Mouse (Mus musculus) hindbrain, embryonic 10.5 days (tissue): ENCODE measurements around the gene Nubp2. TPM values are rescaled to one million over a fixed set of nuclear protein-coding genes. Genes with fewer than 3 reads are reported as not detected.
A peak's percentile ranks its signal among the peaks of the same experiment; 100 is the strongest.

Experiments used
- DNase-seq: peaks from one replicate; pipeline ENCODE4 v3.0.0-alpha.2; 2017; ENCODE audit warnings: low spot score
- H3K27ac ChIP-seq: fragments of 300-500 bp; sonication (generic); 2 replicates; pipeline ENCODE4 v1.5.1; 2016; ENCODE audit warnings: mild to moderate bottlenecking, moderate library complexity
- H3K27me3 ChIP-seq: fragments of 300-500 bp; sonication (generic); 2 replicates; pipeline ENCODE4 v1.6.1; 2016; ENCODE audit warnings: mild to moderate bottlenecking; ENCODE audit not compliant: poor library complexity, insufficient read depth, severe bottlenecking
- H3K36me3 ChIP-seq: fragments of 300-500 bp; sonication (generic); 2 replicates; pipeline ENCODE4 v1.6.1; 2016; ENCODE audit warnings: mild to moderate bottlenecking, moderate library complexity
- H3K4me1 ChIP-seq: fragments of 300-500 bp; sonication (generic); replicated peaks from 2 replicates; pipeline ENCODE4 v1.6.1; 2016; ENCODE audit warnings: mild to moderate bottlenecking
- H3K4me3 ChIP-seq: fragments of 300-500 bp; sonication (generic); 2 replicates; pipeline ENCODE4 v1.5.1; 2016; ENCODE audit warnings: mild to moderate bottlenecking, moderate library complexity
- H3K9me3 ChIP-seq: fragments of 300-500 bp; sonication (generic); 2 replicates; pipeline ENCODE4 v1.6.1; 2016; ENCODE audit warnings: mild to moderate bottlenecking, moderate library complexity
- WGBS: fragments of 180-500 bp; shearing (Covaris S2); methylation state at CpG from one replicate; pipeline ENCODE4 v1.1.7; 2016; 5-methylcytosine and 5-hydroxymethylcytosine counted together
- polyA plus RNA-seq: library from polyadenylated mRNA; unstranded; fragments of >200 nt; fragmentation: Nextera tagmentation; extraction: Ambion mirVana; gene quantifications from 2 replicates; pipeline ENCODE4 v1.2.1, GENCODE M21; 2016

Nubp2 gene
- polyA plus RNA-seq, 1 experiment from 2014 or later = 95.5 TPM

- H3K27me3 ChIP-seq = no peaks in the 10 kb centered on the region
- peak overlapping the region; percentile 18; the same call in 1 of the 2 replicates for H3K4me3 ChIP-seq
- H3K9me3 ChIP-seq = no peaks in the 10 kb centered on the region
- H3K4me1 ChIP-seq = peaks cover 41% of the 10 kb centered on the region
- no peak for DNase-seq
- H3K36me3 ChIP-seq = peaks cover 76% of the 10 kb centered on the region
- no peak overlapping the region for H3K27ac ChIP-seq
- WGBS = 90% methylated on average over 5 of the region's 5 CpGs
These were observed 13.0 kb upstream of the Nubp2 start for GRCm38 (mm10) chr17:24899153-24899552.

- H3K36me3 ChIP-seq = peaks cover 70% of the 10 kb centered on the region
- H3K4me1 ChIP-seq = peaks cover 50% of the 10 kb centered on the region
- H3K9me3 ChIP-seq = no peaks in the 10 kb centered on the region
- H3K27ac ChIP-seq = no peak overlapping the region
- no peaks in the 10 kb centered on the region for H3K27me3 ChIP-seq
- 76% methylated on average over 4 of the region's 4 CpGs for WGBS
- H3K4me3 ChIP-seq = peak overlapping the region; percentile 94
- no peak for DNase-seq
These were observed 12.1 kb upstream of the Nubp2 start for GRCm38 (mm10) chr17:24898041-24898854.

DNA sequence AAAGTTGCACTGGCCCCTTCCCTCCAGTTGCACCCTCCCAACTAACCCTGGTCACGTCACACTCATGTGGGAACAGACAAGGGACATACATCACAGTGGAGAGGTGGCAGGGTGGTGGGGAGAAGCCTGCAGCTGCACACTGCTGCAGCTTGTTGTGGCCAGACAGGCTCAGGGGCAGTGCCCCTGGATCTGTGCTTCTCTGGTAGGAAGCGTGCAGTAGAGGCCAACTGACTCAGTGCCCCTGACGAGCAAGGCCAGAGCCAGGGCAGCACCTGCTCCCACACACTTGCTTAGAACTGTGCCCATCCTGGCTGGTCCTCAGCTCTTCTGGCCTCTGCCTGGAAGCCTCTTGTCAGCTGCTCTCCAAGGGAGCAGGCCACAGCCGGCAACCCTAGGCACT is 11.5 kb upstream of the Nubp2 start:
- no peaks in the 10 kb centered on the region for H3K9me3 ChIP-seq
- 88% methylated on average over 4 of the region's 4 CpGs for WGBS
- peak overlapping the region; percentile 94 for H3K4me3 ChIP-seq
- H3K27ac ChIP-seq = no peak overlapping the region
- H3K36me3 ChIP-seq = peaks cover 70% of the 10 kb centered on the region
- DNase-seq = no peak
- H3K4me1 ChIP-seq = peaks cover 52% of the 10 kb centered on the region
- no peaks in the 10 kb centered on the region for H3K27me3 ChIP-seq

- Histone ChIP-seq H3K27me3 (no peaks in the 10 kb centered on the region), H3K4me3 (peak overlapping the region; percentile 94), H3K9me3 (no peaks in the 10 kb centered on the region), H3K27ac (peak overlapping the region; percentile 93), H3K36me3 (peaks cover 70% of the 10 kb centered on the region), H3K4me1 (peaks cover 52% of the 10 kb centered on the region)
- DNase-seq = no peak
- WGBS = 39% methylated on average over 11 of the region's 11 CpGs
These were observed 10.8 kb upstream of the Nubp2 start for GRCm38 (mm10) chr17:24896993-24897269.

- Histone ChIP-seq H3K4me3 (peak within 1 kb of the TSS; percentile 94), H3K9me3 (no peaks in the 10 kb centered on the region), H3K36me3 (peaks cover 70% of the 10 kb centered on the region), H3K27ac (peak within 1 kb of the TSS; percentile 93), H3K27me3 (no peaks in the 10 kb centered on the region), H3K4me1 (peaks cover 52% of the 10 kb centered on the region)
- WGBS = under 1% methylated on average over 50 of the region's 50 CpGs
- DNase-seq = peak; percentile 78
These were observed 10.3 kb upstream of the Nubp2 start, which contains the start of gene Nme3 for GRCm38 (mm10) chr17:24896241-24896992. Gene Nme3, plus strand, starts transcription at chr17:24896500.

- H3K27ac ChIP-seq = peak overlapping the region; percentile 93
- H3K4me1 ChIP-seq = peaks cover 52% of the 10 kb centered on the region
- DNase-seq = no peak
- peaks cover 70% of the 10 kb centered on the region for H3K36me3 ChIP-seq
- WGBS = 14% methylated on average over 23 of the region's 23 CpGs
- H3K9me3 ChIP-seq = no peaks in the 10 kb centered on the region
- no peaks in the 10 kb centered on the region for H3K27me3 ChIP-seq
- H3K4me3 ChIP-seq = peak overlapping the region; percentile 94
These were observed 9.6 kb upstream of the Nubp2 start for GRCm38 (mm10) chr17:24895571-24896240.

DNA sequence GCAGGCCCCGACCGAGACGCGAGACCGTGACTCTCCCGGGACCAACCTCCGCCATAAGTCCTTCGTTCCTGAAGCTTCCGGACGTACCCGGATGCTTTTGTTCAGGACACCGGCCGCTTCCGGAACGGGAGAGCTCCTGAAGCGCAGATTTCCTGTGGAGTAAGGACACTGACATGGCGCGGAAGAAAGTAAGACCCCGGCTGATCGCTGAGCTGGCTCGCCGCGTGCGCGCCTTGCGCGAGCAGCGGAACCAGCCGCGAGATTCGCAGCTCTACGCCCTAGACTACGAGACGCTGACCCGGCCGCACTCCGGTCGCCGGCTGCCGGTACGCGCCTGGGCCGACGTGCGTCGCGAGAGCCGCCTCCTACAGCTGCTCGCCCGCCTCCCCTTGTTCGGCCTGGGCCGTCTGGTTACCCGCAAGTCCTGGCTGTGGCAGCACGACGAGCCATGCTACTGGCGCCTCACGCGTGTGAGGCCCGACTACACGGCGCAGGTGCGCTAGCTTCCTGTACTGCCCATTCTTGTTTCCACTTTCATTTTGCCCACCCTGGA is 8.9 kb upstream of the Nubp2 start, which contains the start of the genes Eme2 and Mrps34:
Gene Eme2 (minus strand): TSS at position 93 of the 553 bp plus-strand sequence.
Gene Mrps34 (plus strand): TSS at position 122 of the 553 bp plus-strand sequence.
- Histone ChIP-seq H3K4me1 (peaks cover 52% of the 10 kb centered on the region), H3K9me3 (no peaks in the 10 kb centered on the region), H3K27ac (peak within 1 kb of the TSS; percentile 93), H3K4me3 (peak within 1 kb of the TSS; percentile 94), H3K27me3 (no peaks in the 10 kb centered on the region), H3K36me3 (peaks cover 70% of the 10 kb centered on the region)
- WGBS = under 1% methylated on average over 62 of the region's 62 CpGs
- DNase-seq = peak; percentile 90

DNA sequence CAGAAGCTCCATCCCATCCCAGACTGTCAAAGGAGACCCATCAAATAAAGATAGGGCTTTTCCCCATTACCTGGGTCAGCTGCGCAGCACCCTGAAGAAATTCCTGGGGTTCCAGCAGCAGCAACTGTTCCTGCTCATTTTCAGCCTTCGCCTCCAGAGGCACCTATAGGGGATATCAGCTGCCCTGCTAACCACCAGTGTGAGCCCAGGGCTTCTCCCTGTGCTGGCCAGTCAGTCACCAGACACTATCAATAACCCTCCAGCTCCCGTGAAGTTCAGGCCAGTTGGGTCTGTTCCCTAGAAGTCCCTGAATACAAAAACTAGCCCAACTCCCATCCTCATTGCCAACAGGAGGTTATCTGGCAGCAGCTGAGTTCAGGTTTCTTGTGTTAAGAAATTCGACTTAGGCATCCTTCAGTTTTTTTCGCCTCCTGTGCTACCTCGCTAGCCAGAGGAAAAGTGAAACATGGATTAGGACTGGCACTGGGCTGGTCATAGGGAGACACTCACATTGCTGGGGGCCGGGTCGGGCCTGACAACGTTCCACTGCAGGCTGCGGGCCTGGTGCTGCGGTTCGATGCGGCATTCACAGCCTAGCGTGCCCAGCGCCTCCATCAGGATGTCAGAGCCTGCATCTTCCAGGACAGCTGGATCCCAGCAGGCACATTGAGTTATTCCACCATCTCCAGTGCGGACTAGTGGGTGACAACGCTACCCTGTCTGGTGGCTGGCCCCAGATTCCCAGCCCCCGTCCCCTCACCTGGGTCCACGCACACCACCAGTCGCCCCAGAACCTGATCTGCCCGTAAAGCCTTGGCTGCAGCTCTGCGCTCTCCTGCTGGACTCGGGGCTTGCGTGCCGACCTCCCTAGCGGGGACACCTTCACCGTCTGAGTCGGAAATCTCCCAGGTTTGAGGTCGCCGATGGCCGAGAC is 8.2 kb upstream of the Nubp2 start:
- Histone ChIP-seq H3K9me3 (no peaks in the 10 kb centered on the region), H3K27me3 (no peaks in the 10 kb centered on the region), H3K4me1 (peaks cover 52% of the 10 kb centered on the region), H3K4me3 (peak overlapping the region; percentile 94), H3K36me3 (peaks cover 70% of the 10 kb centered on the region), H3K27ac (peak overlapping the region; percentile 93)
- WGBS = 10% methylated on average over 31 of the region's 31 CpGs
- no peak for DNase-seq

DNA sequence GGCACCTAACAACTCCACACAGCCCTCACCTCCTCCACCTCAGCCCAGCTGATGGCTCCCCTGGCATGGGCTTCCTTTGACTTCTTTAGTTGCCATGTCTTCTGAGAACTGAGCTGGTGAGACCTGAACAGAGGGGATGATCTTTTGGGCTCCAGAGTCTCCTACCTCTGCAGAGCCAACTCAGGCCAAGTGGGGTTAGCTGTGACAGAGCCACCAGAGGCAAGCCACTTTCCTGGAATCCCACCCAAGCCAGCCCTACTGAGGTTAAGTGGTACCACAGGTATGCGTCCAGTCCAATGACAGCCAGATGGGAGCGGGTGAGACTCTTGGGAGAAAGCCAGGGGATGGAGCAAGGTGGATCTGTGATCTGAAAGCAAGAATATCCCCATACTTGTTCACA is 7.1 kb upstream of the Nubp2 start:
- no peak overlapping the region for H3K27ac ChIP-seq
- H3K9me3 ChIP-seq = no peaks in the 10 kb centered on the region
- H3K4me1 ChIP-seq = peaks cover 48% of the 10 kb centered on the region
- DNase-seq = no peak
- 99% methylated on average over 2 of the region's 2 CpGs for WGBS
- H3K4me3 ChIP-seq = peak overlapping the region; percentile 94; the same call in 1 of the 2 replicates
- peaks cover 68% of the 10 kb centered on the region for H3K36me3 ChIP-seq
- H3K27me3 ChIP-seq = no peaks in the 10 kb centered on the region

DNA sequence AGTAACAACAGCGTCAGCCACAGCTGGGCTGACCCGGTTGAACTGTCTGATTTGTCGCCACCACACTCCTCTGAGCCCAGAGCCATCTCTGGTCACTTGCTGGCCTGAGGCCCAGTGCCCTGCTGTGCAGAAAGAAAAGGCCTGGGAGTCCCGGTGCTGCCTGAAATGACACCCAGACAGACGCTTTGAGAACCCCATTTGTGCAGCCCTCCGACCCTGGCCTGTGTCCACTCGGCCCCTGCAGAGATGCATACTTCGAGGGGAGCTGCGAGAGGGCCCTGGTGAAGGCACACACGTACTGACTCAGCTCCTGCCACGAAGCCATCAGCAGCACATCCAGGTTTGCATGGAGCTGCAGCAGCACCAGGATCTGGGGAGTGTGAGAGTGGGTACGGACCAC is 6.6 kb upstream of the Nubp2 start:
- peak overlapping the region; percentile 27 for H3K4me3 ChIP-seq
- peaks cover 63% of the 10 kb centered on the region for H3K36me3 ChIP-seq
- 89% methylated on average over 12 of the region's 12 CpGs for WGBS
- no peak overlapping the region for H3K27ac ChIP-seq
- H3K9me3 ChIP-seq = no peaks in the 10 kb centered on the region
- H3K4me1 ChIP-seq = peaks cover 47% of the 10 kb centered on the region
- no peak for DNase-seq
- no peaks in the 10 kb centered on the region for H3K27me3 ChIP-seq

GRCm38 (mm10) chr17:24891321-24891720 is 5.2 kb upstream of the Nubp2 start:
- Histone ChIP-seq H3K4me3 (0 out of 2 replicates have a peak overlapping the region, but pooled peaks have one; percentile 3), H3K36me3 (peaks cover 51% of the 10 kb centered on the region), H3K9me3 (no peaks in the 10 kb centered on the region), H3K27me3 (no peaks in the 10 kb centered on the region), H3K4me1 (peaks cover 42% of the 10 kb centered on the region), H3K27ac (no peak overlapping the region)
- no peak for DNase-seq
- WGBS = 87% methylated on average over 13 of the region's 13 CpGs
